Mouse (Mus musculus) urinary bladder, postnatal 4 days (tissue): Measurements from ENCODE around the gene Mmp28.

Experiments
- DNase-seq, 2 experiments: peaks; one replicate each; pipeline ENCODE4 v3.0.0; 2021 to 2022; ENCODE audit warnings: low spot score in 2 of 2

Gene Mmp28

DNA sequence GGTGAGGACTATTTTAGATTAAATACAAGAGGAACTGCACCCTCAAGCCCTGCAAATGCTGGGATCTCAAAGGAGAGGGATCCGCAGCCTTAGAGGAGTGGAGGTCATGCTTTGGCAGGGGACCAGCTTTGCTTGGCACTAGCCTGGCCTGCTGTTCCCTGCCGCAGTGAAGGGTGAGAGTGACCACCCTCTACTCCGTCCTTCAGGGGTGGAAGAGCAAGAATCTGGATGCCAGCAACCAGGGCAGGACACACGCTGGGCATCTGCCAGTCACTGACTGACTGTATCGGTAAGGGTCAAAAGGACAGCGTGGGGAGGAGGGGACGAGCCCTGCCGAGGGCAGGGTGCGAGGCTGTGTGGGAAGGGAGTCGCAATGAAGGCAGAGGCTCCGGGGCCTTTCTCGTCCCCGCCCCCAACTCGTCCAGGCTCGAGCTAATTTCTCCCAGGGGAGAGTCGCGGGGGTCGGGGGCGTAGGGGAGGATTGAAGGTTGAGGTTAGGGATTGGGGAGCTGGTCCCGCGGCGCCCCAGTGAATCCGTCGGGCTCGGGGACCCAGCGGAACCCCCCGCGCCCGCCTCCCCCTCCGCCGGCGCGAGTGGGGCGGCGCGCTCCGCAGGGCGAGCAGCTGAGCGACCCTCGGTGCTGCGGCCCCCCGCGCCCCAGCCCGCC, 53.6 kb downstream of the Mmp28 start, which contains the start of gene Rasl10b:
TSS of gene Rasl10b (plus strand) at position 51 of the 668 bp plus-strand sequence.
- no peak for DNase-seq

- no peak for DNase-seq
These were observed 54.6 kb downstream of the Mmp28 start for GRCm38 (mm10) chr11:83408242-83408641.

DNA sequence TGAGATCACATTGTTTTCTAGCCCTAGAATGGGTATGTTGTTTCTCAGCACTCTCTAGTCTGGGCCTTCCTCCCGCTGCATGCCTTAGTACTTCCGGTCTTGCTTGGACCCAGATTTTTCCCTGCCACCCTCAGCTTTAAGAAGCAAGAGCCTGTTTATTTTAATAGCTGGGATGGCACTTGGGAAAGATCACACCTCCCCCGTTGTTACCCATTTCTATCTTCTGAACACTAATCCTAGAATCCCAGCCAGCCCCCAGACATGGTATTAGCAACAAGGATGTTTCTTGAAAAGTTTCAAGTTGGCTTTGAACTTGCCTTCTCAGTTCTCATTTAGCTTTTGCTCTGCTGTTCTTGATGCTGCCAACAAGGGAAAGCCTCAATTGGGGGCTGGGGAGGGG, 56.5 kb downstream of the Mmp28 start:
- DNase-seq: no peak

- no peak for DNase-seq
These were observed 59.1 kb downstream of the Mmp28 start for GRCm38 (mm10) chr11:83403787-83404186.

GRCm38 (mm10) chr11:83398724-83399123, 64.1 kb downstream of the Mmp28 start:
- no peak for DNase-seq

- DNase-seq: no peak
These were observed 65.2 kb downstream of the Mmp28 start for GRCm38 (mm10) chr11:83397626-83398025.

DNA sequence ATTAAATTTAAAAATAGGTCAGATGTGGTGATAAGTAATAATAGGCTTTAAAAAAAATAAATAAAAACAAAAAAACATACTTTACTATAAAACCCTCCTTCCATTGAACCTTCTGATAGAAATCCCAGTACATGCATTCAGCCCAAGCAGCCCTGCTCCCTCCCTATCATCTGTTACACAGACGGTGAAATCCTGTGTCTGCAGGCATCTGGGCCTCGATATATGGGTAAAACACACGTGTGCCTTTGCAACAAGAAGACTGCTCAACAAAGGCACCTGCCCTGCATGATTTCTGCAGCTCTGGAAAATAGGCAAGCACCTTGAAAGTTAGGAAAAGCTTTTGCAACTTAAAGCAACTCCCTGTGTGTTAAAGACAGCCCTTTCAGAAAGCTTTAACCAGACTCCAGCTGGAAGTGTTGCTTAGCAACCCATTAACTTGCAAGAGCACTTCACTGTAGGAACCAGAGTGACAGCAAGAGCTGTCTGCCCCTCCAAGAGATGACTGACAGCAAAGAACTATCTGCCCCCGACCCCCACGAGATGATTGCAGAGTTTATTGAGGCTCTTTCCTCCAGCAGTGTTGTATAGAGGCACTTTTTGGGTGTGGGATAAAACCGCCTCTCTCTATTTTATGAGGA, 68.0 kb downstream of the Mmp28 start:
- DNase-seq: no peak

DNA sequence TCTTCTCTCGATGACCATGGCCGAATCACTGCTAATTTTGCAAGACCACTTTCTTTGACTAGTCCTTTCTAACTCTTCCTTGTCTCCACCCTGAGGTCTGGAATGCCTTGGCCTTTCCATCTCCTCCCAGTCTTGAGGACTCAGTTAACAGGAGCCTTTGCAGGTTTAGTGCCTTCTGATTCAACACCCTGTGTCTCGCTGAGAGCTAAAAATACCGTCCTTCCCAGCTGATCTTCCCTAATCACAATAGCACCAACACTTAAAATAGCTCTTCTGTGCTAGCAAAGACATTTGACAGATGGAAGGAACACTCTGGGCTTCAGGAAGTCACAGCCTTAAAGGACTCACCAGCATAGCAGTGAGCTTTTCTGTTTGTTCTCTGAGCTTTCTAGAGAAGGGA, 69.8 kb downstream of the Mmp28 start:
- DNase-seq: no peak
